Mouse (Mus musculus) midbrain, embryonic 10.5 days (tissue): ENCODE results near the gene Trib3. TPM values are rescaled to one million over a fixed set of nuclear protein-coding genes. Genes with fewer than 3 reads are reported as not detected.
"Not testable (repeated sequence)": the region's sequence is repeated elsewhere in the genome, so short reads cannot be mapped to it uniquely, and the experiment has no call there.

Source experiments
- DNase-seq: peaks from one replicate; pipeline ENCODE4 v3.0.0-alpha.2; 2017; ENCODE audit warnings: low spot score
- H3K27ac ChIP-seq: fragments of 300-500 bp; sonication (generic); replicated peaks from 2 replicates; pipeline ENCODE4 v1.5.1; 2016; ENCODE audit warnings: mild to moderate bottlenecking
- H3K27me3 ChIP-seq: fragments of 300-500 bp; sonication (generic); 2 replicates; pipeline ENCODE4 v1.6.1; 2016; ENCODE audit warnings: low read depth, mild to moderate bottlenecking; ENCODE audit not compliant: poor library complexity, severe bottlenecking
- H3K36me3 ChIP-seq: fragments of 300-500 bp; sonication (generic); 2 replicates; pipeline ENCODE4 v1.6.1; 2016; ENCODE audit warnings: mild to moderate bottlenecking, moderate library complexity
- H3K4me1 ChIP-seq: fragments of 300-500 bp; sonication (generic); 2 replicates; pipeline ENCODE4 v1.6.1; 2016
- H3K4me3 ChIP-seq: fragments of 300-500 bp; sonication (generic); 2 replicates; pipeline ENCODE4 v1.5.1; 2016; ENCODE audit warnings: mild to moderate bottlenecking, moderate library complexity
- H3K9me3 ChIP-seq: fragments of 300-500 bp; sonication (generic); replicated peaks from 2 replicates; pipeline ENCODE4 v1.6.1; 2016; ENCODE audit warnings: mild to moderate bottlenecking
- WGBS: fragments of 180-500 bp; shearing (Covaris S2); methylation state at CpG from one replicate; pipeline ENCODE4 v1.1.7; 2016; 5-methylcytosine and 5-hydroxymethylcytosine counted together
- polyA plus RNA-seq: library from polyadenylated mRNA; unstranded; fragments of >200 nt; fragmentation: Nextera tagmentation; extraction: Ambion mirVana; gene quantifications from 2 replicates; pipeline ENCODE4 v1.2.1, GENCODE M21; 2016

Gene Trib3
- polyA plus RNA-seq, 1 experiment from 2014 or later = 2.8 TPM

- DNase-seq = no peak
- under 1% methylated on average over 15 of the region's 15 CpGs for WGBS
- peak overlapping the region; percentile 94 for H3K4me3 ChIP-seq
- H3K27ac ChIP-seq = 0 out of 2 replicates have a peak overlapping the region, but pooled peaks have one; percentile 39
- peaks cover 10% of the 10 kb centered on the region; the same call in 1 of the 2 replicates for H3K36me3 ChIP-seq
- H3K9me3 ChIP-seq = no peaks in the 10 kb centered on the region
- H3K4me1 ChIP-seq = peaks cover 25% of the 10 kb centered on the region
- no peaks in the 10 kb centered on the region for H3K27me3 ChIP-seq
Observed at GRCm38 (mm10) chr2:152293179-152293726, 50.6 kb downstream of the Trib3 start.

DNA sequence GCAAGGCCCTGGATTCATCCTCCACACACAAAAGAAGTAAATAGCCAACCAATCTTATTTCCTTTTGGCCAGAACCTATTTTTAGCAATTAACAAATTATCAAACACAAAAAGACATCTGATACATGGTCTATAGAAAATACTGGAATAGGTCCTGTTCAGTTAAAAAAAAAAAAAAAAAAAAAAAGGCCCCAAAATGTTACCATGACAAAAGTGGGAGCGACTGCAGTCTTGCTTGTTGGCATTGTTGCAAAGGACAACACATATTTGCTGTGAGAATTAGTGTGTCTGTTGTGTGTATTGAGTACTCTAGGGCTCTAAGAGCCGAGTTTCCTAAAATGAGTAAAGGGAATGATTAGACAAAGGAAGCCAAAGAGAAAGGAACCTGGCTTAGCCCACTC is 51.4 kb downstream of the Trib3 start:
- Histone ChIP-seq H3K27me3 (no peaks in the 10 kb centered on the region), H3K36me3 (peaks cover 18% of the 10 kb centered on the region), H3K4me3 (no peak overlapping the region), H3K4me1 (peaks cover 25% of the 10 kb centered on the region), H3K27ac (no peak overlapping the region), H3K9me3 (no peaks in the 10 kb centered on the region)
- DNase-seq = no peak
- WGBS = 62% methylated on average over 2 of the region's 2 CpGs

DNA sequence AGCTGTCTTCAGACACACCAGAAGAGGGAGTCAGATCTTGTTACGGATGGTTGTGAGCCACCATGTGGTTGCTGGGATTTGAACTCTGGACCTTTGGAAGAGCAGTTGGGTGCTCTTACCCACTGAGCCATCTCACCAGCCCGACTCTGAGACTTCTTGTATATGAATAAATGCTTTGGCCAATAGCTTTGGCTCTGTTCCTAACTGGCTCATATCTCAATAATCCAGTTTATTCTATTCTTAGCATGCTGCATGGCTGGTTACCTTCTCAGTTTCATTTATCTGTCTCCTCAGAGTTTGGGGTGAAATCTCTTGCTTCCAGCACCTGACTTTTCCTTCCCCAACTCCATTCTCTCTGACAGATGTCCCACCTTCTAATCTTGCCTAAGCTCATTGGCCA is 54.2 kb downstream of the Trib3 start:
- H3K27me3 ChIP-seq, DNase-seq, H3K9me3 ChIP-seq, H3K27ac ChIP-seq, H3K4me3 ChIP-seq: not testable (repeated sequence)
- peaks cover 40% of the 10 kb centered on the region for H3K36me3 ChIP-seq
- peaks cover 11% of the 10 kb centered on the region for H3K4me1 ChIP-seq
- WGBS = 95% methylated on average over 2 of the region's 2 CpGs

- no peaks in the 10 kb centered on the region; the same call in 1 of the 2 replicates for H3K4me1 ChIP-seq
- WGBS = 85% methylated on average over 8 of the region's 8 CpGs
- no peak overlapping the region for H3K27ac ChIP-seq
- H3K4me3 ChIP-seq = no peak overlapping the region
- no peaks in the 10 kb centered on the region for H3K27me3 ChIP-seq
- no peaks in the 10 kb centered on the region for H3K9me3 ChIP-seq
- no peak for DNase-seq
- peaks cover 56% of the 10 kb centered on the region for H3K36me3 ChIP-seq
Observed at GRCm38 (mm10) chr2:152288046-152288445, 55.8 kb downstream of the Trib3 start.

DNA sequence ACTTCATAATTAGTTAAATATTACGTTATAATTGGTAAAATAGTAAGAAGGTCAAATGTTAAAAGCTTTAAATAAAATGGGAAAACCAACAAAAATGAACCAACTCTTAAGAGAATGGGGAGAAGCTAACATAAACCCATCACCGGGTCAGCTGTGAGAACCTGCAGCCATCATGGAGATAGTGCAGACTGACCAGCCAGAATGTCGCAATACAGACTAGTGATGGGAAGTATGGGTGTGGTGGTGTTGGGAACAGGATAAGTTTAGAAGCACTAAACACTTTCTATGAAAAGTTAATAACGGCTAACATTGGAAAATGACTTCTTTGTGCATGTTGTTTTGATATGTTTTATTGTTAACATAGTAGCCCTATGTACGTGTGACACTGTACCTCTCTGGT is 56.3 kb downstream of the Trib3 start:
- no peaks in the 10 kb centered on the region for H3K9me3 ChIP-seq
- H3K4me3 ChIP-seq = no peak overlapping the region
- WGBS = 93% methylated on average over 5 of the region's 5 CpGs
- H3K27ac ChIP-seq = no peak overlapping the region
- no peaks in the 10 kb centered on the region for H3K4me1 ChIP-seq
- peaks cover 61% of the 10 kb centered on the region for H3K36me3 ChIP-seq
- H3K27me3 ChIP-seq = no peaks in the 10 kb centered on the region
- DNase-seq = no peak

Other genes starting within 250 kb of the Trib3 start
- gene Srxn1, start 238.5 kb downstream of the Trib3 start, polyA plus RNA-seq = 14.8 and 18.5 TPM in 2 replicates
- gene Tcf15, start 200.5 kb downstream of the Trib3 start, polyA plus RNA-seq = 1.9 and 3.0 TPM in 2 replicates
- gene Csnk2a1, start 117.2 kb downstream of the Trib3 start, polyA plus RNA-seq = 79.1 and 82.7 TPM in 2 replicates
- gene Tbc1d20, start 50.2 kb downstream of the Trib3 start, polyA plus RNA-seq = 29.2 and 30.3 TPM in 2 replicates
- gene Rbck1, start 11.4 kb downstream of the Trib3 start, polyA plus RNA-seq = 92.2 and 101 TPM in 2 replicates
- 1.3 and 3.7 TPM in 2 replicates for gene Nrsn2, start 32.6 kb upstream of the Trib3 start, polyA plus RNA-seq
- gene Sox12, start 54.0 kb upstream of the Trib3 start, polyA plus RNA-seq = 8.6 and 9.2 TPM in 2 replicates
- 47.7 and 49.8 TPM in 2 replicates for gene Zcchc3, start 71.0 kb upstream of the Trib3 start, polyA plus RNA-seq
- gene 6820408C15Rik, start 71.6 kb upstream of the Trib3 start, polyA plus RNA-seq = 0.99 and 1.2 TPM in 2 replicates
- gene Defb23, start 120.6 kb upstream of the Trib3 start, polyA plus RNA-seq = not detected in 2 replicates
- gene Defb20, start 133.0 kb upstream of the Trib3 start, polyA plus RNA-seq = not detected in 2 replicates
- not detected in 2 replicates for gene Defb22, start 146.1 kb upstream of the Trib3 start, polyA plus RNA-seq
- not detected in 2 replicates for gene Defb26, start 167.7 kb upstream of the Trib3 start, polyA plus RNA-seq
- gene Defb28, start 174.2 kb upstream of the Trib3 start, polyA plus RNA-seq = not detected in 2 replicates
- gene Defb29, start 196.1 kb upstream of the Trib3 start, polyA plus RNA-seq = not detected in 2 replicates
- gene Gm17416, start 225.3 kb upstream of the Trib3 start, polyA plus RNA-seq = not detected in 2 replicates
- gene Defb21, start 228.7 kb upstream of the Trib3 start, polyA plus RNA-seq = not detected in 2 replicates
- not detected in 2 replicates for gene Defb19, start 236.3 kb upstream of the Trib3 start, polyA plus RNA-seq